Mouse (Mus musculus): ENCODE data around the gene 6330409D20Rik. TPM values are rescaled to one million over a fixed set of nuclear protein-coding genes. Genes with fewer than 3 reads are reported as not detected.

The 6330409D20Rik gene
- polyA plus RNA-seq, 1 experiment from 2014 or later = 0.18 TPM

DNA sequence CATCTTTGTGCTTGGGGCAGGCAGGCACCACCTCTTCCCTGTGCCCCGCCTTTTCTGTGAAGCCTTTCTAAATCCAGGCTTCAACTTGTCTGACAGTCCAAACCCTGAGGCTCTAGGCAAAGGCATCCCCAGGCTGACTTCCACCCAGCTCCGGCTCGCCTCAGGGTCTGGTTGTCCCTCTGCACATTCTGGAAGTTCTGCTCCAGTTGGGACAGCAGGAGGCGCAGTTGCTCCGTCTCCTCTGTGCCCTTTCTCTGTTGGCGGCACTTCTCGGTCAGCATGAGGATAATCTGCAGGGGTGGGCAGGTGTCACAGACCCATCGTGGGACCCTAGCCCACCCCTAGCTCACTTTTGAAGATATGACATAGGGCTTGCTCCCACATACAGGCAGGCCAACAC, 38.3 kb upstream of the 6330409D20Rik start:
- no peak for ATAC-seq
- peak; percentile 94 for TF ChIP-seq CTCF (IDR thresholded peaks at IDR 0.05; ENCODE audit: low read depth)
- Histone ChIP-seq H3K9ac (ENCODE audit: low read depth, low read length) (no peak overlapping the region), H3K27me3 (replicated peaks; ENCODE audit: control insufficient read depth, insufficient read depth, low read length) (no peaks in the 10 kb centered on the region), H3K9me3 (ENCODE audit: control insufficient read depth) (no peaks in the 10 kb centered on the region), H3K4me2 (replicated peaks; ENCODE audit: low read depth) (no peak overlapping the region), H3K4me3 (ENCODE audit: low read depth, low read length) (no peak overlapping the region), H3K4me1 (replicated peaks; ENCODE audit: control insufficient read depth, insufficient read depth, low read length) (no peaks in the 10 kb centered on the region; the same call in 1 of the 2 replicates), H3K36me3 (ENCODE audit: control insufficient read depth, insufficient read depth) (no peaks in the 10 kb centered on the region), H3K27ac (ENCODE audit: low read depth, low read length) (no peak overlapping the region)
- WGBS = 27% methylated on average over 8 of the region's 8 CpGs

GRCm38 (mm10) chr2:32778081-32778480, 37.3 kb upstream of the 6330409D20Rik start:
- no peak for TF ChIP-seq CTCF (IDR thresholded peaks at IDR 0.05; ENCODE audit: low read depth)
- Histone ChIP-seq H3K36me3 (ENCODE audit: control insufficient read depth, insufficient read depth) (no peaks in the 10 kb centered on the region), H3K4me1 (replicated peaks; ENCODE audit: control insufficient read depth, insufficient read depth, low read length) (no peaks in the 10 kb centered on the region; the same call in 1 of the 2 replicates), H3K4me2 (replicated peaks; ENCODE audit: low read depth) (no peak overlapping the region), H3K4me3 (ENCODE audit: low read depth, low read length) (no peak overlapping the region), H3K9ac (ENCODE audit: low read depth, low read length) (no peak overlapping the region), H3K9me3 (ENCODE audit: control insufficient read depth) (no peaks in the 10 kb centered on the region), H3K27me3 (replicated peaks; ENCODE audit: control insufficient read depth, insufficient read depth, low read length) (no peaks in the 10 kb centered on the region), H3K27ac (ENCODE audit: low read depth, low read length) (no peak overlapping the region)
- WGBS = 91% methylated on average over 6 of the region's 6 CpGs
- no peak for ATAC-seq

DNA sequence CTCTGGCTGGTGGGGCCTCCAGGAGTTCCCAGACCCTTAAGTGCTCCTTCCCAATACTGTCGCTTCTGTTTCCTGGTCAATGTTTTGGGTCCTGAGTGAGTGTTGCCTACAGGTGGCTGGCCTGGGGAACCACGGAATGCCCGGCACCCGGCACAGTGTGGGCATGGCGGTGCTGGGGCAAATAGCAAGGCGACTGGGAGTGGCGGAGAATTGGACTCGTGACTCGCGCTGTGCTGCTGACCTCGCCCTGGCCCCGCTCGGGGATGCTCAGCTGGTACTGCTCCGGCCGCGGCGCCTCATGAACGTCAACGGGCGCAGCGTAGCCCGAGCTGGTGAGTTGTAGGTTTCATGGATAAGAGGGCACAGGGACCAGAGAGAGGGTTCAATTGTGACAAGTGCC, 35.4 kb upstream of the 6330409D20Rik start:
- H3K27me3 ChIP-seq (replicated peaks; ENCODE audit: control insufficient read depth, insufficient read depth, low read length) = no peaks in the 10 kb centered on the region
- peak overlapping the region; percentile 80 for H3K4me2 ChIP-seq (replicated peaks; ENCODE audit: low read depth)
- no peaks in the 10 kb centered on the region for H3K9me3 ChIP-seq (ENCODE audit: control insufficient read depth)
- no peak overlapping the region for H3K27ac ChIP-seq (ENCODE audit: low read depth, low read length)
- peak overlapping the region; percentile 45; the same call in 1 of the 2 replicates for H3K9ac ChIP-seq (ENCODE audit: low read depth, low read length)
- 20% methylated on average over 22 of the region's 22 CpGs for WGBS
- no peak for ATAC-seq
- H3K4me1 ChIP-seq (replicated peaks; ENCODE audit: control insufficient read depth, insufficient read depth, low read length) = no peaks in the 10 kb centered on the region; the same call in 1 of the 2 replicates
- H3K36me3 ChIP-seq (ENCODE audit: control insufficient read depth, insufficient read depth) = no peaks in the 10 kb centered on the region
- H3K4me3 ChIP-seq (ENCODE audit: low read depth, low read length) = peak overlapping the region; percentile 49
- no peak for TF ChIP-seq CTCF (IDR thresholded peaks at IDR 0.05; ENCODE audit: low read depth)

GRCm38 (mm10) chr2:32775359-32776074, 34.7 kb upstream of the 6330409D20Rik start, which contains the start of the genes Ttc16 and Ptrh1:
TSS of gene Ttc16 (minus strand) at chr2:32775633.
TSS of gene Ptrh1 (plus strand) at chr2:32775786.
- Histone ChIP-seq H3K36me3 (ENCODE audit: control insufficient read depth, insufficient read depth) (no peaks in the 10 kb centered on the region), H3K4me3 (ENCODE audit: low read depth, low read length) (peak within 1 kb of the TSS; percentile 49), H3K27ac (ENCODE audit: low read depth, low read length) (peak within 1 kb of the TSS; percentile 58), H3K27me3 (replicated peaks; ENCODE audit: control insufficient read depth, insufficient read depth, low read length) (no peaks in the 10 kb centered on the region), H3K4me1 (replicated peaks; ENCODE audit: control insufficient read depth, insufficient read depth, low read length) (no peaks in the 10 kb centered on the region; the same call in 1 of the 2 replicates), H3K9me3 (ENCODE audit: control insufficient read depth) (no peaks in the 10 kb centered on the region), H3K4me2 (replicated peaks; ENCODE audit: low read depth) (peak within 1 kb of the TSS; percentile 80), H3K9ac (ENCODE audit: low read depth, low read length) (peak within 1 kb of the TSS; percentile 45)
- no peak for TF ChIP-seq CTCF (IDR thresholded peaks at IDR 0.05; ENCODE audit: low read depth)
- under 1% methylated on average over 46 of the region's 46 CpGs for WGBS
- peak; percentile 97 for ATAC-seq

- WGBS = 82% methylated on average over 8 of the region's 8 CpGs
- TF ChIP-seq CTCF (IDR thresholded peaks at IDR 0.05; ENCODE audit: low read depth) = no peak
- H3K9me3 ChIP-seq (ENCODE audit: control insufficient read depth) = no peaks in the 10 kb centered on the region
- H3K27ac ChIP-seq (ENCODE audit: low read depth, low read length) = no peak overlapping the region
- H3K27me3 ChIP-seq (replicated peaks; ENCODE audit: control insufficient read depth, insufficient read depth, low read length) = no peaks in the 10 kb centered on the region
- no peak overlapping the region for H3K4me2 ChIP-seq (replicated peaks; ENCODE audit: low read depth)
- no peak overlapping the region for H3K4me3 ChIP-seq (ENCODE audit: low read depth, low read length)
- no peak overlapping the region for H3K9ac ChIP-seq (ENCODE audit: low read depth, low read length)
- no peaks in the 10 kb centered on the region; the same call in 1 of the 2 replicates for H3K4me1 ChIP-seq (replicated peaks; ENCODE audit: control insufficient read depth, insufficient read depth, low read length)
- no peaks in the 10 kb centered on the region for H3K36me3 ChIP-seq (ENCODE audit: control insufficient read depth, insufficient read depth)
- no peak for ATAC-seq
These were observed 31.9 kb upstream of the 6330409D20Rik start for GRCm38 (mm10) chr2:32772626-32773279.

DNA sequence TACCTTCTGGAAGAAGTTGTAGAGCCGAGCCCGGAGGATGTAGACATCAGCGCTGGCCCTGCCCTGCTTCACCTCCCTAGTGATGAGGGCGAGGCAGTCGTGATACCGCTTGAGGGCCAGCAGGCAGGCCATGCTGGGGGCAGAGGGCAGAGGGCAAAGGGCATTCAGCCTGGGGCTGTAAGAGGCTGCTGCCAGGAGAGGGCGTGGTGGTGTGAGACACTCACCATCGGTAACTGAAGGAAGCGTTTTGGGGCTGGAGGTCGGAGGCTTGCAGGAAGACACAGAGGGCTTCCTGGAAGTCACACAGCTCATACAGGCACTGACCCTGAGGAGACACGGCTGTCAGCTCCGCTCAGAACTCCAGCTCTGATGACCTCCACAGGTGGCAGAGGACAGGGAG, 31.1 kb upstream of the 6330409D20Rik start:
- WGBS = 16% methylated on average over 12 of the region's 12 CpGs
- H3K4me1 ChIP-seq (replicated peaks; ENCODE audit: control insufficient read depth, insufficient read depth, low read length) = no peaks in the 10 kb centered on the region; the same call in 1 of the 2 replicates
- H3K4me2 ChIP-seq (replicated peaks; ENCODE audit: low read depth) = 0 out of 2 replicates have a peak overlapping the region, but pooled peaks have one; percentile 1
- H3K36me3 ChIP-seq (ENCODE audit: control insufficient read depth, insufficient read depth) = no peaks in the 10 kb centered on the region
- ATAC-seq = no peak
- H3K27ac ChIP-seq (ENCODE audit: low read depth, low read length) = no peak overlapping the region; the same call in 1 of the 2 replicates
- no peaks in the 10 kb centered on the region for H3K27me3 ChIP-seq (replicated peaks; ENCODE audit: control insufficient read depth, insufficient read depth, low read length)
- TF ChIP-seq CTCF (IDR thresholded peaks at IDR 0.05; ENCODE audit: low read depth) = peak; percentile 66
- no peaks in the 10 kb centered on the region for H3K9me3 ChIP-seq (ENCODE audit: control insufficient read depth)
- no peak overlapping the region for H3K9ac ChIP-seq (ENCODE audit: low read depth, low read length)
- H3K4me3 ChIP-seq (ENCODE audit: low read depth, low read length) = no peak overlapping the region

Measured in intestine, postnatal 0 days (tissue).